Mouse (Mus musculus) heart, embryonic 14.5 days (tissue): ENCODE results near the gene Bfsp2. TPM values are rescaled to one million over a fixed set of nuclear protein-coding genes. Genes with fewer than 3 reads are reported as not detected.

Experiments
- ATAC-seq: fragments of 200-750 bp; cut with Nextera tagmentation; 2 replicates; pipeline ENCODE4 v1.8.0; 2017; ENCODE audit warnings: low read depth, moderate TSS enrichment; ENCODE audit not compliant: insufficient number of reproducible peaks, insufficient read depth, low FRiP score
- H3K27ac ChIP-seq, 2 experiments: fragments of 200-500 bp in 1 of 2; fragments of 300-500 bp in 1 of 2; sonication (generic) in 1 of 2; replicated peaks in 1 of 2; 2 replicates each; pipeline ENCODE4 v1.5.1; 2012 to 2014; ENCODE audit warnings: low read depth in 2 of 2, low read length in 2 of 2, control low read depth in 1 of 2, mild to moderate bottlenecking in 1 of 2, mixed read lengths in 1 of 2; ENCODE audit not compliant: control insufficient read depth in 1 of 2, insufficient read depth in 1 of 2
- H3K27me3 ChIP-seq: fragments of 300-500 bp; sonication (generic); 2 replicates; pipeline ENCODE4 v1.6.1; 2014; ENCODE audit warnings: mild to moderate bottlenecking, low read length, control low read depth; ENCODE audit not compliant: control insufficient read depth, insufficient read depth
- H3K36me3 ChIP-seq: fragments of 300-500 bp; sonication (generic); 2 replicates; pipeline ENCODE4 v1.6.1; 2014; ENCODE audit warnings: mild to moderate bottlenecking, control low read depth, low read length, mixed read lengths; ENCODE audit not compliant: control insufficient read depth, insufficient read depth
- H3K4me1 ChIP-seq, 2 experiments: fragments of 200-500 bp in 1 of 2; fragments of 300-500 bp in 1 of 2; sonication (generic) in 1 of 2; 2 replicates each; pipeline ENCODE4 v1.6.1; 2012 to 2014; ENCODE audit warnings: low read length in 2 of 2, control low read depth in 1 of 2, mixed read lengths in 1 of 2; ENCODE audit not compliant: control insufficient read depth in 2 of 2, insufficient read depth in 2 of 2
- H3K4me2 ChIP-seq: fragments of 300-500 bp; sonication (generic); 2 replicates; pipeline ENCODE4 v1.6.1; 2014; ENCODE audit warnings: mild to moderate bottlenecking, low read length
- H3K4me3 ChIP-seq, 2 experiments: fragments of 200-500 bp in 1 of 2; fragments of 300-500 bp in 1 of 2; sonication (generic) in 1 of 2; 2 replicates each; pipeline ENCODE4 v1.5.1; 2012 to 2014; ENCODE audit warnings: low read length in 2 of 2, mild to moderate bottlenecking in 2 of 2, control low read depth in 1 of 2, low read depth in 1 of 2, moderate library complexity in 1 of 2; ENCODE audit not compliant: control insufficient read depth in 1 of 2, insufficient read depth in 1 of 2
- H3K9ac ChIP-seq: fragments of 300-500 bp; sonication (generic); 2 replicates; pipeline ENCODE4 v1.6.1; 2014; ENCODE audit warnings: mild to moderate bottlenecking, low read length
- H3K9me3 ChIP-seq: fragments of 300-500 bp; sonication (generic); 2 replicates; pipeline ENCODE4 v1.6.1; 2016; ENCODE audit warnings: low read length, control low read depth; ENCODE audit not compliant: control insufficient read depth
- WGBS: fragments of 180-500 bp; shearing (Covaris S2); extraction: QIAGEN DNeasy Blood & Tissue Kit; methylation state at CpG from one replicate; pipeline ENCODE4 v1.1.7; 2014; 5-methylcytosine and 5-hydroxymethylcytosine counted together
- polyA plus RNA-seq: library from polyadenylated mRNA; unstranded; fragments of >200 nt; fragmentation: Nextera tagmentation; extraction: Ambion mirVana; gene quantifications from 2 replicates; pipeline ENCODE4 v1.2.1, GENCODE M21; 2014

Gene Bfsp2
- polyA plus RNA-seq, 1 experiment from 2014 or later: 0.70 TPM

GRCm38 (mm10) chr9:103468911-103469310, 11.3 kb downstream of the Bfsp2 start:
- 81% methylated on average over 7 of the region's 7 CpGs for WGBS
- ATAC-seq: no peak

GRCm38 (mm10) chr9:103465711-103466220, 14.5 kb downstream of the Bfsp2 start:
- no peak for ATAC-seq
- 66% methylated on average over 13 of the region's 13 CpGs for WGBS
- Histone ChIP-seq H3K27ac (no peak overlapping the region), H3K4me3 (no peak overlapping the region), H3K4me1 (peaks cover 2 to 12% of the 10 kb centered on the region in 2 experiments; a peak in 2 of 4 replicates), H3K9me3 (no peaks in the 10 kb centered on the region), H3K9ac (no peak overlapping the region), H3K4me2 (no peak overlapping the region), H3K27me3 (no peaks in the 10 kb centered on the region), H3K36me3 (no peaks in the 10 kb centered on the region)

More at GRCm38 (mm10) chr9:103468911-103469310, 11.3 kb downstream of the Bfsp2 start:
- Histone ChIP-seq H3K4me2 (no peak overlapping the region), H3K36me3 (no peaks in the 10 kb centered on the region), H3K9me3 (no peaks in the 10 kb centered on the region), H3K4me3 (no peak overlapping the region), H3K4me1 (peaks cover 6 to 12% of the 10 kb centered on the region in 2 experiments; a peak in 3 of 4 replicates), H3K9ac (no peak overlapping the region), H3K27me3 (no peaks in the 10 kb centered on the region), H3K27ac (no peak overlapping the region)

- no peaks in the 10 kb centered on the region for H3K36me3 ChIP-seq
- ATAC-seq: no peak
- no peak overlapping the region for H3K27ac ChIP-seq
- H3K4me2 ChIP-seq: no peak overlapping the region
- no peak overlapping the region for H3K9ac ChIP-seq
- WGBS: 58% methylated on average over 1 of the region's 1 CpGs
- H3K4me1 ChIP-seq: peaks cover 0 to 12% of the 10 kb centered on the region in 2 experiments; a peak in 2 of 4 replicates
- H3K27me3 ChIP-seq: no peaks in the 10 kb centered on the region
- no peak overlapping the region for H3K4me3 ChIP-seq
- no peaks in the 10 kb centered on the region for H3K9me3 ChIP-seq
Measured at GRCm38 (mm10) chr9:103465293-103465692, 14.9 kb downstream of the Bfsp2 start.

GRCm38 (mm10) chr9:103463833-103464232, 16.4 kb downstream of the Bfsp2 start:
- Histone ChIP-seq H3K4me3 (no peak overlapping the region), H3K27me3 (no peaks in the 10 kb centered on the region), H3K9ac (no peak overlapping the region), H3K36me3 (no peaks in the 10 kb centered on the region), H3K9me3 (no peaks in the 10 kb centered on the region), H3K4me1 (peaks cover 0 to 10% of the 10 kb centered on the region in 2 experiments; a peak in 3 of 4 replicates), H3K4me2 (no peak overlapping the region), H3K27ac (no peak overlapping the region)
- ATAC-seq: no peak
- 50% methylated on average over 6 of the region's 6 CpGs for WGBS

- Histone ChIP-seq H3K4me2 (no peak overlapping the region), H3K36me3 (no peaks in the 10 kb centered on the region), H3K27ac (no peak overlapping the region), H3K27me3 (no peaks in the 10 kb centered on the region), H3K4me1 (peaks cover 0 to 7% of the 10 kb centered on the region in 2 experiments; a peak in 2 of 4 replicates), H3K9ac (no peak overlapping the region), H3K4me3 (no peak overlapping the region), H3K9me3 (no peaks in the 10 kb centered on the region)
- ATAC-seq: no peak
- WGBS: 50% methylated on average over 2 of the region's 2 CpGs
Measured at GRCm38 (mm10) chr9:103459839-103460238, 20.4 kb downstream of the Bfsp2 start.

GRCm38 (mm10) chr9:103459307-103459706, 20.9 kb downstream of the Bfsp2 start:
- no peak overlapping the region for H3K4me2 ChIP-seq
- no peak overlapping the region for H3K4me3 ChIP-seq
- peaks cover 0 to 7% of the 10 kb centered on the region in 2 experiments; a peak in 2 of 4 replicates for H3K4me1 ChIP-seq
- no peaks in the 10 kb centered on the region for H3K27me3 ChIP-seq
- no peaks in the 10 kb centered on the region for H3K9me3 ChIP-seq
- H3K9ac ChIP-seq: no peak overlapping the region
- H3K36me3 ChIP-seq: no peaks in the 10 kb centered on the region
- H3K27ac ChIP-seq: no peak overlapping the region
- 88% methylated on average over 1 of the region's 1 CpGs for WGBS
- ATAC-seq: no peak

GRCm38 (mm10) chr9:103449651-103450050, 30.6 kb downstream of the Bfsp2 start:
- Histone ChIP-seq H3K4me2 (no peak overlapping the region), H3K4me3 (no peak overlapping the region), H3K27me3 (no peaks in the 10 kb centered on the region), H3K27ac (no peak overlapping the region), H3K9me3 (no peaks in the 10 kb centered on the region; the same call in 1 of the 2 replicates), H3K9ac (no peak overlapping the region), H3K4me1 (peaks cover 0 to 2% of the 10 kb centered on the region in 2 experiments; a peak in 1 of 4 replicates), H3K36me3 (no peaks in the 10 kb centered on the region)
- 74% methylated on average over 6 of the region's 6 CpGs for WGBS
- no peak for ATAC-seq

GRCm38 (mm10) chr9:103449092-103449491, 31.1 kb downstream of the Bfsp2 start:
- Histone ChIP-seq H3K9me3 (no peaks in the 10 kb centered on the region; the same call in 1 of the 2 replicates), H3K27ac (no peak overlapping the region), H3K36me3 (no peaks in the 10 kb centered on the region), H3K9ac (no peak overlapping the region), H3K4me1 (peaks cover 0 to 2% of the 10 kb centered on the region in 2 experiments; a peak in 1 of 4 replicates), H3K4me3 (no peak overlapping the region), H3K27me3 (no peaks in the 10 kb centered on the region), H3K4me2 (no peak overlapping the region)
- 55% methylated on average over 7 of the region's 7 CpGs for WGBS
- ATAC-seq: no peak
